Mouse (Mus musculus) c-Kit-positive CD71-positive TER-119-negative erythroid progenitor cells, embryonic 14.5 days (primary cell): Measurements from ENCODE around the gene Gm10424.
"Not testable (repeated sequence)": the region's sequence is repeated elsewhere in the genome, so short reads cannot be mapped to it uniquely, and the experiment has no call there.

Experiments used
- DNase-seq: peaks from one replicate; pipeline ENCODE4 v3.0.0-alpha.2; 2013; ENCODE audit warnings: low read depth

Gene Gm10424

DNA sequence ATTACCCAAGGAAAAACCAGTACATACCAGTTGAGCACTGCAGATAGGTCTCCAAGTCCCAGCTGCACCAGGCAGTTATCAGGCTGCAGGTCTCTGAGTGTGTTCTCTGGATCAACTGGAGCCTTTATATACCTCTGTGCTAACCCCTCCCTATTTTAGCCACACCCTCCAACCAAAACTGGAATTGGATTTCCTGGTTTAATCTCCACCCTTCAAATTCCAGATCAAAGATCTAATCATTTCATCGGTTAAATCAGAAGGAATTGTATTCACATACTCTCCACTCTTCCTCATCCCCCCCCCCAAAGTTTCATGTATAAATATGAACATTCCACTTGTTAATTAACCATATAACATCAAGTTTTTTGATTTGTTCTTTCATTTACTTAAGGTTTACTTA, at the start of gene Gm10424:
TSS of gene Gm10424 (minus strand) at position 101 of the 400 bp plus-strand sequence.
- not testable (repeated sequence) for DNase-seq

DNA sequence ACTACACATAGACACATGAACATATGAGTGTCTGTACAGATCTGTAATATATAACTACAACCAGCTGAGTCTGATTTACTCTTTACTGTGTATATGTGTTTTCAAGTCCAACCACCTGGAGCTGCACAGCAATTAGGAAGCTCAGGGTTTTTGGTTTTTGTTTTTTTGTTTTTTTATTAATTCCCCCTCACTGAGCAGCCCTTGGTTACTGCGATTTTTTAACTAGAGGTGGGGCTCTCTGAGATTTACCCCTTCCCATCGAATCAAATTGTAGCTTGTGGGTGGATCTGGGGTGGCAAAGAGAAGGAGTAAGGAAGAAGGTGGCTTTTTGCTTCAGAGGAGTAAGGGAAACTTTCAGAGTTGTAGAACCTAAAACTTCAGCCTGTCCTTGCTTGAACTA, 33.0 kb upstream of the Gm10424 start, which contains the start of gene Gm3259:
TSS of gene Gm3259 (plus strand) at position 301 of the 400 bp plus-strand sequence.
- DNase-seq = not testable (repeated sequence)
